Mouse (Mus musculus) embryonic fibroblast, embryonic 13.5 days (primary cell): ENCODE data around the gene Dcaf4.

ENCODE experiments used
- CTCF ChIP-seq: IDR thresholded peaks from 2 replicates; pipeline ENCODE4 v1.5.1; 2011; ENCODE audit warnings: mild to moderate bottlenecking, control low read depth, low read length, moderate library complexity, borderline replicate concordance; ENCODE audit not compliant: insufficient read depth
- POLR2A ChIP-seq: IDR thresholded peaks from 2 replicates; pipeline ENCODE4 v1.6.1; 2011; ENCODE audit warnings: low read depth, mild to moderate bottlenecking, control low read depth, low read length, moderate library complexity

GRCm38 (mm10) chr12:83479140-83479539, 41.1 kb upstream of the Dcaf4 start:
- no peak for TF ChIP-seq CTCF
- no peak for TF ChIP-seq POLR2A
